Mouse (Mus musculus): ENCODE measurements at regions not wholly inside any gene's neighbourhood (a gene's known extent, or its start where the extent isn't known, plus 50 kb on each side); places are given as distances from the start of the nearest gene placed in this dataset.
A peak's percentile ranks its signal among the peaks of the same experiment; 100 is the strongest.

GRCm38 (mm10) chr17:59429189-59429588 is 416.0 kb upstream of the Nudt12 start:
- no peaks in the 10 kb centered on the region for H3K27me3 ChIP-seq
- H3K36me3 ChIP-seq, result no peaks in the 10 kb centered on the region
- no peak overlapping the region for H3K9ac ChIP-seq
- H3K4me2 ChIP-seq, result no peak overlapping the region
- no peaks in the 10 kb centered on the region for H3K4me1 ChIP-seq
- 71% methylated on average over 7 of the region's 7 CpGs for WGBS
- ATAC-seq (replicated peaks; ENCODE audit: low FRiP score), result no peak
- H3K9me3 ChIP-seq (replicated peaks), result no peaks in the 10 kb centered on the region
- H3K4me3 ChIP-seq (replicated peaks), result no peak overlapping the region
- no peak overlapping the region for H3K27ac ChIP-seq

GRCm38 (mm10) chr17:59421489-59421888 is 408.3 kb upstream of the Nudt12 start:
- H3K4me2 ChIP-seq, result peak overlapping the region; percentile 43
- peak overlapping the region; percentile 14; the same call in 1 of the 2 replicates for H3K4me3 ChIP-seq (replicated peaks)

GRCm38 (mm10) chr17:59409315-59409714 is 396.1 kb upstream of the Nudt12 start:
- Histone ChIP-seq H3K36me3 (no peaks in the 10 kb centered on the region), H3K27me3 (no peaks in the 10 kb centered on the region), H3K4me3 (replicated peaks) (no peak overlapping the region), H3K27ac (no peak overlapping the region), H3K4me2 (no peak overlapping the region), H3K4me1 (no peaks in the 10 kb centered on the region), H3K9me3 (replicated peaks) (no peaks in the 10 kb centered on the region), H3K9ac (no peak overlapping the region)
- 81% methylated on average over 2 of the region's 2 CpGs for WGBS
- ATAC-seq (replicated peaks; ENCODE audit: low FRiP score), result no peak

More at GRCm38 (mm10) chr17:59421489-59421888, 408.3 kb upstream of the Nudt12 start:
- H3K4me1 ChIP-seq, result 0 out of 2 replicates have a peak, but pooled peaks cover 6% of the 10 kb centered on the region
- no peaks in the 10 kb centered on the region for H3K9me3 ChIP-seq (replicated peaks)
- H3K9ac ChIP-seq, result no peak overlapping the region
- peak; percentile 62; the same call in 1 of the 2 replicates for ATAC-seq (replicated peaks; ENCODE audit: low FRiP score)
- H3K27ac ChIP-seq, result no peak overlapping the region
- H3K36me3 ChIP-seq, result no peaks in the 10 kb centered on the region
- 30% methylated on average over 14 of the region's 14 CpGs for WGBS
- H3K27me3 ChIP-seq, result no peaks in the 10 kb centered on the region

GRCm38 (mm10) chr17:59404525-59404924 is 391.4 kb upstream of the Nudt12 start:
- H3K9ac ChIP-seq, result no peak overlapping the region
- no peak overlapping the region for H3K4me3 ChIP-seq (replicated peaks)
- no peaks in the 10 kb centered on the region for H3K4me1 ChIP-seq
- no peak overlapping the region for H3K27ac ChIP-seq
- H3K27me3 ChIP-seq, result no peaks in the 10 kb centered on the region
- no peak overlapping the region for H3K4me2 ChIP-seq
- no peaks in the 10 kb centered on the region for H3K9me3 ChIP-seq (replicated peaks)
- 75% methylated on average over 1 of the region's 1 CpGs for WGBS
- H3K36me3 ChIP-seq, result no peaks in the 10 kb centered on the region
- no peak for ATAC-seq (replicated peaks; ENCODE audit: low FRiP score)

- no peak for ATAC-seq (replicated peaks; ENCODE audit: low FRiP score)
- Histone ChIP-seq H3K27me3 (no peaks in the 10 kb centered on the region), H3K9ac (no peak overlapping the region), H3K4me2 (no peak overlapping the region), H3K4me3 (replicated peaks) (no peak overlapping the region), H3K4me1 (no peaks in the 10 kb centered on the region), H3K9me3 (replicated peaks) (no peaks in the 10 kb centered on the region), H3K27ac (no peak overlapping the region), H3K36me3 (no peaks in the 10 kb centered on the region)
- WGBS, result 89% methylated on average over 3 of the region's 3 CpGs
Measured at GRCm38 (mm10) chr17:59397404-59397803, 384.2 kb upstream of the Nudt12 start.

GRCm38 (mm10) chr17:59383107-59383438 is 369.9 kb upstream of the Nudt12 start:
- Histone ChIP-seq H3K4me3 (replicated peaks) (no peak overlapping the region), H3K36me3 (no peaks in the 10 kb centered on the region), H3K9me3 (replicated peaks) (no peaks in the 10 kb centered on the region), H3K27ac (no peak overlapping the region), H3K4me2 (no peak overlapping the region), H3K27me3 (no peaks in the 10 kb centered on the region), H3K4me1 (no peaks in the 10 kb centered on the region), H3K9ac (no peak overlapping the region)
- ATAC-seq (replicated peaks; ENCODE audit: low FRiP score), result no peak
- WGBS, result 86% methylated on average over 5 of the region's 5 CpGs

GRCm38 (mm10) chr17:59382225-59383106 is 369.3 kb upstream of the Nudt12 start:
- no peaks in the 10 kb centered on the region for H3K27me3 ChIP-seq
- no peak for ATAC-seq (replicated peaks; ENCODE audit: low FRiP score)
- no peak overlapping the region for H3K4me3 ChIP-seq (replicated peaks)
- H3K36me3 ChIP-seq, result no peaks in the 10 kb centered on the region
- no peaks in the 10 kb centered on the region for H3K4me1 ChIP-seq
- H3K27ac ChIP-seq, result no peak overlapping the region
- 62% methylated on average over 7 of the region's 7 CpGs for WGBS
- H3K4me2 ChIP-seq, result no peak overlapping the region
- H3K9me3 ChIP-seq (replicated peaks), result no peaks in the 10 kb centered on the region
- H3K9ac ChIP-seq, result no peak overlapping the region

- Histone ChIP-seq H3K4me3 (replicated peaks) (no peak overlapping the region), H3K4me2 (no peak overlapping the region), H3K9me3 (replicated peaks) (no peaks in the 10 kb centered on the region), H3K36me3 (no peaks in the 10 kb centered on the region), H3K4me1 (no peaks in the 10 kb centered on the region), H3K27me3 (no peaks in the 10 kb centered on the region), H3K9ac (no peak overlapping the region), H3K27ac (no peak overlapping the region)
- 22% methylated on average over 7 of the region's 7 CpGs for WGBS
- no peak for ATAC-seq (replicated peaks; ENCODE audit: low FRiP score)
Measured at GRCm38 (mm10) chr17:59373505-59374106, 360.4 kb upstream of the Nudt12 start.

- no peak overlapping the region for H3K4me3 ChIP-seq (replicated peaks)
- no peak for ATAC-seq (replicated peaks; ENCODE audit: low FRiP score)
- H3K9ac ChIP-seq, result no peak overlapping the region
- no peaks in the 10 kb centered on the region for H3K27me3 ChIP-seq
- H3K4me1 ChIP-seq, result no peaks in the 10 kb centered on the region
- no peak overlapping the region for H3K27ac ChIP-seq
- no peak overlapping the region for H3K4me2 ChIP-seq
- no peaks in the 10 kb centered on the region for H3K36me3 ChIP-seq
- WGBS, result 77% methylated on average over 7 of the region's 7 CpGs
- no peaks in the 10 kb centered on the region for H3K9me3 ChIP-seq (replicated peaks)
Measured at GRCm38 (mm10) chr17:59369624-59370541, 356.7 kb upstream of the Nudt12 start.

- no peak overlapping the region for H3K4me3 ChIP-seq (replicated peaks)
- peak; percentile 78 for ATAC-seq (replicated peaks; ENCODE audit: low FRiP score)
- 56% methylated on average over 2 of the region's 2 CpGs for WGBS
- H3K9me3 ChIP-seq (replicated peaks), result no peaks in the 10 kb centered on the region
- H3K36me3 ChIP-seq, result no peaks in the 10 kb centered on the region
- H3K9ac ChIP-seq, result no peak overlapping the region
- H3K4me1 ChIP-seq, result 0 out of 2 replicates have a peak, but pooled peaks cover 2% of the 10 kb centered on the region
- no peak overlapping the region for H3K4me2 ChIP-seq
- H3K27ac ChIP-seq, result no peak overlapping the region
- H3K27me3 ChIP-seq, result no peaks in the 10 kb centered on the region
Measured at GRCm38 (mm10) chr17:59365340-59365739, 352.2 kb upstream of the Nudt12 start.

- Histone ChIP-seq H3K36me3 (no peaks in the 10 kb centered on the region), H3K4me1 (0 out of 2 replicates have a peak, but pooled peaks cover 2% of the 10 kb centered on the region), H3K27ac (no peak overlapping the region), H3K9ac (no peak overlapping the region), H3K4me3 (replicated peaks) (no peak overlapping the region), H3K9me3 (replicated peaks) (no peaks in the 10 kb centered on the region), H3K4me2 (peak overlapping the region; percentile 27; the same call in 1 of the 2 replicates), H3K27me3 (no peaks in the 10 kb centered on the region)
- no peak for ATAC-seq (replicated peaks; ENCODE audit: low FRiP score)
- WGBS, result 39% methylated on average over 7 of the region's 7 CpGs
Measured at GRCm38 (mm10) chr17:59362110-59362509, 348.9 kb upstream of the Nudt12 start.

- WGBS, result 53% methylated on average over 9 of the region's 9 CpGs
Measured at GRCm38 (mm10) chr17:59361119-59361518, 347.9 kb upstream of the Nudt12 start.

More at GRCm38 (mm10) chr17:59361119-59361518, 347.9 kb upstream of the Nudt12 start:
- H3K4me2 ChIP-seq, result no peak overlapping the region
- no peak overlapping the region for H3K4me3 ChIP-seq (replicated peaks)
- no peaks in the 10 kb centered on the region for H3K36me3 ChIP-seq
- H3K9me3 ChIP-seq (replicated peaks), result no peaks in the 10 kb centered on the region
- H3K27me3 ChIP-seq, result no peaks in the 10 kb centered on the region
- no peak overlapping the region for H3K27ac ChIP-seq
- H3K9ac ChIP-seq, result no peak overlapping the region
- H3K4me1 ChIP-seq, result 0 out of 2 replicates have a peak, but pooled peaks cover 2% of the 10 kb centered on the region
- peak; percentile 79 for ATAC-seq (replicated peaks; ENCODE audit: low FRiP score)
